Mouse (Mus musculus): ENCODE measurements around the gene Dnajc8.

The Dnajc8 gene

GRCm38 (mm10) chr4:132535406-132536121 is at the start of gene Dnajc8:
Gene Dnajc8, plus strand, starts transcription at chr4:132535550.
- in situ Hi-C loops (cut with MboI, MseI) = no loop called here

GRCm38 (mm10) chr4:132488521-132488920 is 46.8 kb upstream of the Dnajc8 start:
- in situ Hi-C loops (cut with MboI, MseI) = no loop called here

- in situ Hi-C loops (cut with MboI, MseI) = no loop called here
These were observed 46.4 kb upstream of the Dnajc8 start for GRCm38 (mm10) chr4:132488976-132489375.

- in situ Hi-C loops (cut with MboI, MseI) = no loop called here
These were observed 44.9 kb upstream of the Dnajc8 start for GRCm38 (mm10) chr4:132490273-132491010.

GRCm38 (mm10) chr4:132491057-132491456 is 44.3 kb upstream of the Dnajc8 start:
- in situ Hi-C loops (cut with MboI, MseI) = no loop called here

GRCm38 (mm10) chr4:132491748-132492147 is 43.6 kb upstream of the Dnajc8 start:
- in situ Hi-C loops (cut with MboI, MseI) = no loop called here

GRCm38 (mm10) chr4:132492178-132493060 is 42.9 kb upstream of the Dnajc8 start:
- in situ Hi-C loops (cut with MboI, MseI) = no loop called here

GRCm38 (mm10) chr4:132494271-132494918 is 41.0 kb upstream of the Dnajc8 start:
- in situ Hi-C loops (cut with MboI, MseI) = no loop called here

GRCm38 (mm10) chr4:132501639-132502038 is 33.7 kb upstream of the Dnajc8 start:
- in situ Hi-C loops (cut with MboI, MseI) = no loop called here

- in situ Hi-C loops (cut with MboI, MseI) = no loop called here
These were observed 32.0 kb upstream of the Dnajc8 start for GRCm38 (mm10) chr4:132503344-132503743.

- in situ Hi-C loops (cut with MboI, MseI) = no loop called here
These were observed 30.2 kb upstream of the Dnajc8 start for GRCm38 (mm10) chr4:132505034-132505738.

- in situ Hi-C loops (cut with MboI, MseI) = no loop called here
These were observed 29.6 kb upstream of the Dnajc8 start for GRCm38 (mm10) chr4:132505800-132506199.

- in situ Hi-C loops (cut with MboI, MseI) = no loop called here
These were observed 29.1 kb upstream of the Dnajc8 start for GRCm38 (mm10) chr4:132506250-132506649.

GRCm38 (mm10) chr4:132507210-132507609 is 28.1 kb upstream of the Dnajc8 start:
- in situ Hi-C loops (cut with MboI, MseI) = no loop called here

GRCm38 (mm10) chr4:132509621-132510296 is 25.6 kb upstream of the Dnajc8 start:
- in situ Hi-C loops (cut with MboI, MseI) = no loop called here

- in situ Hi-C loops (cut with MboI, MseI) = no loop called here
These were observed 25.0 kb upstream of the Dnajc8 start, which contains the start of gene Sesn2 for GRCm38 (mm10) chr4:132510352-132510798. Gene Sesn2, minus strand, starts transcription at chr4:132510501.

GRCm38 (mm10) chr4:132512080-132512479 is 23.3 kb upstream of the Dnajc8 start:
- in situ Hi-C loops (cut with MboI, MseI) = no loop called here

GRCm38 (mm10) chr4:132513395-132514273 is 21.7 kb upstream of the Dnajc8 start:
- in situ Hi-C loops (cut with MboI, MseI) = no loop called here

GRCm38 (mm10) chr4:132514555-132515135 is 20.7 kb upstream of the Dnajc8 start:
- in situ Hi-C loops (cut with MboI, MseI) = no loop called here

Data from regulatory T cell (primary cell).